Mouse (Mus musculus) ES-Bruce4 (cell line): ENCODE results near the gene Rere. TPM values are rescaled to one million over a fixed set of nuclear protein-coding genes. Genes with fewer than 3 reads are reported as not detected.

Experiments
- H3K27ac ChIP-seq: 2 replicates; pipeline ENCODE4 v1.5.1; 2012; ENCODE audit warnings: low read length, inconsistent platforms; ENCODE audit not compliant: insufficient read depth
- H3K27me3 ChIP-seq: 2 replicates; pipeline ENCODE4 v1.6.1; 2012; ENCODE audit warnings: mild to moderate bottlenecking, low read length, inconsistent platforms; ENCODE audit not compliant: control insufficient read depth, poor library complexity, insufficient read depth, severe bottlenecking
- H3K36me3 ChIP-seq: 2 replicates; pipeline ENCODE4 v1.6.1; 2012; ENCODE audit warnings: inconsistent platforms, mild to moderate bottlenecking, low read length, moderate library complexity; ENCODE audit not compliant: control insufficient read depth, poor library complexity, insufficient read depth, severe bottlenecking
- H3K4me1 ChIP-seq: one replicate; pipeline ENCODE4 v1.8.1; 2011; ENCODE audit warnings: low read length; ENCODE audit not compliant: control insufficient read depth, insufficient read depth
- H3K4me3 ChIP-seq: 2 replicates; pipeline ENCODE4 v1.5.1; 2011; ENCODE audit warnings: low read depth, mild to moderate bottlenecking, low read length
- H3K9ac ChIP-seq: 2 replicates; pipeline ENCODE4 v1.6.1; 2012; ENCODE audit warnings: low read depth, mild to moderate bottlenecking, inconsistent platforms; ENCODE audit not compliant: poor library complexity, severe bottlenecking
- H3K9me3 ChIP-seq: replicated peaks from 2 replicates; pipeline ENCODE4 v1.6.1; 2012; ENCODE audit warnings: mild to moderate bottlenecking, low read length, inconsistent platforms; ENCODE audit not compliant: control insufficient read depth, poor library complexity, insufficient read depth, severe bottlenecking
- CTCF ChIP-seq: IDR thresholded peaks from one replicate; pipeline ENCODE4 v1.8.1; 2011; ENCODE audit warnings: low read depth, low read length
- EP300 ChIP-seq: IDR thresholded peaks from 2 replicates; pipeline ENCODE4 v1.6.1; 2011; ENCODE audit warnings: low read depth, low read length; ENCODE audit not compliant: insufficient read depth
- POLR2A ChIP-seq: IDR thresholded peaks from one replicate; pipeline ENCODE4 v1.8.1; 2011; ENCODE audit warnings: low read length; ENCODE audit not compliant: insufficient read depth
- polyA plus RNA-seq: library from polyadenylated mRNA; stranded (reverse); fragments of >200 nt; gene quantifications from 2 replicates; pipeline ENCODE4 v1.2.4, GENCODE M21; 2011; ENCODE audit warnings: low read depth; ENCODE audit not compliant: missing spikeins, insufficient read depth, insufficient read length

Gene Rere
- polyA plus RNA-seq, 1 experiment = 77.3 TPM

DNA sequence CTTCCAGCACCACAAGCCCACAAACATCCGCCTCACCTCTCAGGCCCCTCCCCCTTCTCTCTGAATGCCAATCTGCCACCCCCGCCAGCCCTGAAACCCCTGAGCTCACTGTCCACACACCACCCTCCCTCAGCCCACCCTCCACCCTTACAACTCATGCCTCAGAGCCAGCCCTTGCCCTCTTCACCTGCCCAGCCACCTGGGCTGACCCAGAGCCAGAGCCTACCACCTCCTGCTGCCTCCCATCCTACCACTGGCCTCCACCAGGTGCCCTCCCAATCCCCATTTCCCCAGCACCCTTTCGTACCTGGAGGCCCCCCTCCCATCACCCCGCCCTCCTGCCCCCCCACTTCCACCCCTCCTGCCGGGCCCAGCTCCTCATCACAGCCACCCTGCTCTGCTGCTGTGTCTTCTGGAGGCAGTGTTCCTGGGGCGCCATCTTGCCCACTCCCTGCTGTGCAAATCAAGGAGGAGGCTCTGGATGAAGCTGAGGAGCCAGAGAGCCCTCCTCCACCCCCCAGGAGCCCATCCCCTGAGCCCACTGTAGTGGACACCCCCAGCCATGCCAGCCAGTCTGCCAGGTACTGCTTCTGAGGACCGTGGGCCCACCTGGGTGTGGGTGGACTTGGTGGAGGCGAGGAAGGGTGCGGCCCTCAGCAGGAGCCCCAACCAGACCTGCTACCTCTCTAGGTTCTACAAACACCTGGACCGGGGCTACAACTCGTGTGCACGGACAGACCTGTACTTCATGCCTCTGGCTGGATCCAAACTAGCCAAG, 334.0 kb downstream of the Rere start:
- Histone ChIP-seq H3K4me3 (no peak overlapping the region), H3K9me3 (no peaks in the 10 kb centered on the region), H3K9ac (no peak overlapping the region), H3K4me1 (no peaks in the 10 kb centered on the region), H3K27me3 (no peaks in the 10 kb centered on the region), H3K27ac (no peak overlapping the region), H3K36me3 (peaks cover 24% of the 10 kb centered on the region)
- TF ChIP-seq POLR2A = no peak
- TF ChIP-seq CTCF = no peak
- no peak for TF ChIP-seq EP300

- peaks cover 24% of the 10 kb centered on the region for H3K36me3 ChIP-seq
- TF ChIP-seq POLR2A (no peak), EP300 (no peak), CTCF (no peak)
- no peaks in the 10 kb centered on the region for H3K9me3 ChIP-seq
- H3K4me3 ChIP-seq = no peak overlapping the region
- no peak overlapping the region for H3K9ac ChIP-seq
- H3K27me3 ChIP-seq = no peaks in the 10 kb centered on the region
- no peaks in the 10 kb centered on the region for H3K4me1 ChIP-seq
- no peak overlapping the region for H3K27ac ChIP-seq
Measured at GRCm38 (mm10) chr4:150616029-150616420, 334.6 kb downstream of the Rere start.

DNA sequence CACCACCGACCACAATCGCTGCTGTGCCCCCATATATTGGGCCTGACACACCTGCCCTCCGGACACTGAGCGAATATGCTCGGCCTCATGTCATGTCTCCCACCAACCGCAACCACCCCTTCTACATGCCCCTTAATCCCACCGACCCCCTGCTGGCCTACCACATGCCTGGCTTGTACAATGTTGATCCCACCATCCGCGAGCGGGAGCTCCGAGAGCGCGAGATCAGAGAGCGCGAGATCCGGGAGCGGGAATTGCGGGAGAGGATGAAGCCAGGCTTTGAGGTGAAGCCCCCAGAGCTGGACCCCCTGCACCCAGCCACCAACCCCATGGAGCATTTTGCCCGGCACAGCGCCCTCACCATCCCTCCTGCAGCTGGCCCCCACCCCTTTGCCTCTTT, 335.4 kb downstream of the Rere start:
- no peak overlapping the region for H3K27ac ChIP-seq
- no peaks in the 10 kb centered on the region for H3K4me1 ChIP-seq
- H3K9me3 ChIP-seq = no peaks in the 10 kb centered on the region
- H3K4me3 ChIP-seq = no peak overlapping the region
- H3K27me3 ChIP-seq = no peaks in the 10 kb centered on the region
- no peak overlapping the region for H3K9ac ChIP-seq
- TF ChIP-seq EP300 (no peak), POLR2A (no peak), CTCF (no peak)
- peaks cover 24% of the 10 kb centered on the region for H3K36me3 ChIP-seq

GRCm38 (mm10) chr4:150619011-150619410, 337.6 kb downstream of the Rere start:
- TF ChIP-seq CTCF (no peak), EP300 (no peak), POLR2A (no peak)
- Histone ChIP-seq H3K27ac (no peak overlapping the region), H3K9me3 (no peaks in the 10 kb centered on the region), H3K36me3 (peaks cover 21% of the 10 kb centered on the region), H3K9ac (no peak overlapping the region), H3K27me3 (no peaks in the 10 kb centered on the region), H3K4me1 (no peaks in the 10 kb centered on the region), H3K4me3 (no peak overlapping the region)

DNA sequence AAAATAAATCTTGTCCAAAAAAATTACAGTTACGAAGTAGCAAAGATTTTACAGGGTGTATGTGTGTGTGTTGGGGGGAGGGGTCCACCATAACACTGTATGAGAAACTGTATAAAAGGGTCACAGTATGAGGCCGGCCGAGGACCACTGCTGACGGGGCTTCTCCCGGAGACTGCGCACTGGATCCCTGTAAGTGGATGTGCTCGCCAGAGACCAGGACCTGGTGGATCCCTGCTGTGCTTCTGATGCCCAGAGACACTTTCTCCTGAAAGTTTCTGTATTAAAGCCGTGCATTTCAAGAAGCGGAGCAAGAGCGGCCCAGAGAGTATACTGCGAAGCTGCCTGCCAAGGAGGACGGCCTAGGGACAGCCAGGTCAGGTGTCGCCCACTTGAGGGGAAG, 341.2 kb downstream of the Rere start:
- TF ChIP-seq EP300 (no peak), POLR2A (no peak)
- Histone ChIP-seq H3K36me3 (peaks cover 3% of the 10 kb centered on the region; the same call in 1 of the 2 replicates), H3K4me1 (no peaks in the 10 kb centered on the region), H3K27ac (no peak overlapping the region), H3K4me3 (no peak overlapping the region), H3K9me3 (no peaks in the 10 kb centered on the region), H3K9ac (no peak overlapping the region), H3K27me3 (no peaks in the 10 kb centered on the region)

DNA sequence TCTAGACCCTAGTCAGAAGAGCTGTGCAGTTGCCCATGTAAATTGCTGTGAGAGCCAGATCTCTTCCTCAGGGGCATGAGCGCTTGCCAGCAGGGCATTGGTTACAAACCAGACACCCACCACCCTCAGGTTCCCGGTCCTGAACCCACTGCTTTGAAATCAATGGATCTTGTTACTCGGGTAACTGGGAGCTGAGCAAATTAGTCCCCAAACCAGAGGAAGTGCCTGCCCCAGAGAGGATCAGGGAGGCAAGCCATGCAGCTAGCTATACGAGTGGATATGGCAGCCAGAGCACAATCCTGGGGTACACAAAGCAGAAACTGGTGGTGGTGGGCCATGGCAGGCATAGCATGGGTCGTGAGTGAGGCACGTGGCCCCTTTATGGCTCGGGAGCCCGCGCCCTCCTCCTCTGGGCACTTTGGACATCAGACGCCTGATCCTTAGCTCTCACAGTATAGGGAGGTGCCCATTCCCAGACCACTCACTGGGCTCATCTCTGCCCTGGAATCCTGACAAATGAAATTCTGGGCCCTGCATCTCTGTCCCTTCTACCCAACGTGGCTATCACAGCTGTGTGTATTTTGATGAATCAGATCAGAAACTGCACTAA, 342.9 kb downstream of the Rere start:
- no peak for TF ChIP-seq POLR2A
- TF ChIP-seq CTCF = no peak
- TF ChIP-seq EP300 = no peak
- no peaks in the 10 kb centered on the region for H3K27me3 ChIP-seq
- H3K27ac ChIP-seq = no peak overlapping the region
- no peaks in the 10 kb centered on the region for H3K4me1 ChIP-seq
- H3K9ac ChIP-seq = no peak overlapping the region
- H3K9me3 ChIP-seq = no peaks in the 10 kb centered on the region
- H3K4me3 ChIP-seq = no peak overlapping the region
- H3K36me3 ChIP-seq = no peaks in the 10 kb centered on the region; the same call in 1 of the 2 replicates
